Mouse (Mus musculus): ENCODE results near the gene Cmss1.

Gene Cmss1

GRCm38 (mm10) chr16:57606444-57607227 lies at the start of gene Cmss1:
Gene Cmss1, minus strand, starts transcription at chr16:57606864.
- DNase-seq (ENCODE audit: inconsistent age in 2 of 2, low spot score in 1 of 2) = peak; percentile 86 to 97

GRCm38 (mm10) chr16:57649888-57650287 lies 43.2 kb upstream of the Cmss1 start:
- DNase-seq (ENCODE audit: inconsistent age in 2 of 2, low spot score in 1 of 2) = peak; percentile 46 to 76

- no peak for DNase-seq (ENCODE audit: inconsistent age in 2 of 2, low spot score in 1 of 2)
Observed at GRCm38 (mm10) chr16:57641346-57641885, 34.8 kb upstream of the Cmss1 start.

- DNase-seq (ENCODE audit: inconsistent age in 2 of 2, low spot score in 1 of 2) = no peak
Observed at GRCm38 (mm10) chr16:57634766-57635165, 28.1 kb upstream of the Cmss1 start.

- DNase-seq (ENCODE audit: inconsistent age in 2 of 2, low spot score in 1 of 2) = peak; percentile 71 to 93
Observed at GRCm38 (mm10) chr16:57634191-57634590, 27.5 kb upstream of the Cmss1 start.

GRCm38 (mm10) chr16:57611768-57612167 lies 5.1 kb upstream of the Cmss1 start:
- DNase-seq (ENCODE audit: inconsistent age in 2 of 2, low spot score in 1 of 2) = peak in 1 of 2 experiments; percentile 78

GRCm38 (mm10) chr16:57601031-57601430 lies 5.6 kb downstream of the Cmss1 start:
- DNase-seq (ENCODE audit: inconsistent age in 2 of 2, low spot score in 1 of 2) = no peak

- no peak for DNase-seq (ENCODE audit: inconsistent age in 2 of 2, low spot score in 1 of 2)
Observed at GRCm38 (mm10) chr16:57597295-57597957, 9.2 kb downstream of the Cmss1 start.

GRCm38 (mm10) chr16:57593422-57594157 lies 13.1 kb downstream of the Cmss1 start:
- DNase-seq (ENCODE audit: inconsistent age in 2 of 2, low spot score in 1 of 2) = peak in 1 of 2 experiments; percentile 85

- DNase-seq (ENCODE audit: inconsistent age in 2 of 2, low spot score in 1 of 2) = no peak
Observed at GRCm38 (mm10) chr16:57585201-57585600, 21.5 kb downstream of the Cmss1 start.

GRCm38 (mm10) chr16:57582008-57582407 lies 24.7 kb downstream of the Cmss1 start:
- peak; percentile 31 to 60 for DNase-seq (ENCODE audit: inconsistent age in 2 of 2, low spot score in 1 of 2)

- peak in 1 of 2 experiments; percentile 33 for DNase-seq (ENCODE audit: inconsistent age in 2 of 2, low spot score in 1 of 2)
Observed at GRCm38 (mm10) chr16:57580041-57580440, 26.6 kb downstream of the Cmss1 start.

GRCm38 (mm10) chr16:57577519-57577918 lies 29.1 kb downstream of the Cmss1 start:
- DNase-seq (ENCODE audit: inconsistent age in 2 of 2, low spot score in 1 of 2) = peak in 1 of 2 experiments; percentile 50

- no peak for DNase-seq (ENCODE audit: inconsistent age in 2 of 2, low spot score in 1 of 2)
Observed at GRCm38 (mm10) chr16:57575764-57576388, 30.8 kb downstream of the Cmss1 start.

- peak in 1 of 2 experiments; percentile 54 for DNase-seq (ENCODE audit: inconsistent age in 2 of 2, low spot score in 1 of 2)
Observed at GRCm38 (mm10) chr16:57573831-57574230, 32.8 kb downstream of the Cmss1 start.

- no peak for DNase-seq (ENCODE audit: inconsistent age in 2 of 2, low spot score in 1 of 2)
Observed at GRCm38 (mm10) chr16:57570789-57571311, 35.8 kb downstream of the Cmss1 start.

GRCm38 (mm10) chr16:57568648-57569404 lies 37.8 kb downstream of the Cmss1 start:
- no peak for DNase-seq (ENCODE audit: inconsistent age in 2 of 2, low spot score in 1 of 2)

GRCm38 (mm10) chr16:57566215-57566614 lies 40.4 kb downstream of the Cmss1 start:
- DNase-seq (ENCODE audit: inconsistent age in 2 of 2, low spot score in 1 of 2) = no peak

- no peak for DNase-seq (ENCODE audit: inconsistent age in 2 of 2, low spot score in 1 of 2)
Observed at GRCm38 (mm10) chr16:57564807-57565206, 41.9 kb downstream of the Cmss1 start.

GRCm38 (mm10) chr16:57563453-57563852 lies 43.2 kb downstream of the Cmss1 start:
- DNase-seq (ENCODE audit: inconsistent age in 2 of 2, low spot score in 1 of 2) = peak in 1 of 2 experiments; percentile 53
